Mouse (Mus musculus): Measurements from ENCODE around the gene Cisd2.

Cisd2 gene

GRCm38 (mm10) chr3:135409219-135409618, 14.5 kb downstream of the Cisd2 start:
- no peak for DNase-seq

- no peak for DNase-seq
Observed at GRCm38 (mm10) chr3:135407351-135407750, 16.4 kb downstream of the Cisd2 start.

GRCm38 (mm10) chr3:135404599-135404998, 19.1 kb downstream of the Cisd2 start:
- DNase-seq = no peak

DNA sequence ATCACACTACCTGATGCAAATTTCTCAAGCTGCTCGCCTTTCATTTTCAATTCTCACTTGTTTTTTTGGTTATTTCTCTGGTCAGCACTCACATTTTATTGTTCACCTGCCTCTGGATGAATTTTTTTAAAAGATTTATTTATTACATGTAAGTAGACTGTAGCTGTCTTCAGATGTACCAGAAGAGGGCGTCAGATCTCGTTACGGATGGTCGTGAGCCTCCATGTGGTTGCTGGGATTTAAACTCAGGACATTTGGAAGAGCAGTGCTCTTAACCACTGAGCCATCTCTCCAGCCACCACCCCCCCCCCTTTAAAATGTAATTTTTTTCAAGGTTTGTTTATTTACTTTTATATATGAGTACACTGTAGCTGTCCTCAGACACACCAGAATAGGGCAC, 19.9 kb downstream of the Cisd2 start:
- DNase-seq = no peak

- no peak for DNase-seq
Observed at GRCm38 (mm10) chr3:135403211-135403610, 20.5 kb downstream of the Cisd2 start.

GRCm38 (mm10) chr3:135402201-135402658, 21.5 kb downstream of the Cisd2 start:
- peak; percentile 85 for DNase-seq

GRCm38 (mm10) chr3:135397112-135397511, 26.6 kb downstream of the Cisd2 start:
- no peak for DNase-seq

DNA sequence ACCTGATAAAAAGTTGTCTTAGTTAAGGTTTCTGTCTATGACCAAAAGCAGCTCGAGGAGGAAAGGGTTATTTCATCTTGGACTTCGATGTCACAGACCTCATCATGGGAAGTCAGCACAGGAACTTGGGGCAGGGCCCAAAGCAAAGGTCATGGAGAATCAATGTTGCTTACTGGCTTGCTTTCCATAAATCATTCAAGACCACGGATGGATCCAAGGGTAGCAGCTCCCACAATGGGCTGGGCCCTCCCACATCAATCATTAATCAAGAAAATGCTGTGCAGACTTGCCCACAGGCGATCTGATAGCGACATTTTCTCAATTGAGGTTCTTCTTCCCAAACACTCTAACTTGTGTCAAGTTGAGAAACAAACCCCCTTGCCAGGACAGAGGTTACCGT, 27.6 kb downstream of the Cisd2 start:
- no peak for DNase-seq

DNA sequence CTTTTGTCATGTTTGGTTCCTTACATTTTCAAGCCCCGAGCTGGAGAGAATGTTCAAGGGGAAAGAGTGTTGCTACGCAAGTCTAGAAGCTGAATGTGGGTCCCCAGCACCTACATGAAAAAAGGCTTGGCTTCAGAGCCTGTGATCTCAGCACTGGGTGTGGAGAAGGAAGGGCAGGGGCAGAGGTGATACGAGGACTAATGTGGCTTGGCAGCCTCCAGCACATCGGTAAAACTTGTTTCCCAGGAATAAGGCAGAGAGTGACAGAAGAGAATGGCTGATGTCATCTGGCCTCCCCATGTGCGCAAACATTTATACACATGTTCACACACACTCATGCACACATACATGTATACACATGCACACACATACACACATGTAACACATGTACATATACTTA, 28.6 kb downstream of the Cisd2 start:
- DNase-seq = no peak

- DNase-seq = no peak
Observed at GRCm38 (mm10) chr3:135393186-135393585, 30.5 kb downstream of the Cisd2 start.

GRCm38 (mm10) chr3:135379868-135380267, 43.9 kb downstream of the Cisd2 start:
- DNase-seq = no peak

- DNase-seq = no peak
Observed at GRCm38 (mm10) chr3:135377445-135377844, 46.3 kb downstream of the Cisd2 start.

DNA sequence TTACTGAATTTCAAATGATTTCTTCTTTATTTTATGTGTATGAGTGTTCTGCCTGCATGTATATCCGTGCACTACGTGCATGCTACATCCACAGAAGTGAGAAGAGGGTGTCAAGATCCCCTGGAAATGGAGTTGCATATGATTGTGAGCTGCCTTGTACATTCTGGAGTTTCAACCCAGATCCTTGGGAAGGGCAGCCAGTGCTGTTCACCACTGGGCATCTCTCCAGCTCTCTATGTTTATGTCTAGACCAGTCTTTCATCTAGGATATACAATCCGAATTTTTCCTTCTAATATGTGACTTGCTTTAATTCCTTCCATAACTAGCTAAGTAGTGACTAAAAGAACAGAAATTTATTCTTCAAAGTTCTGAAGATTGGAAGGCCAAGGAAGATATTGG, 47.9 kb downstream of the Cisd2 start:
- no peak for DNase-seq

DNA sequence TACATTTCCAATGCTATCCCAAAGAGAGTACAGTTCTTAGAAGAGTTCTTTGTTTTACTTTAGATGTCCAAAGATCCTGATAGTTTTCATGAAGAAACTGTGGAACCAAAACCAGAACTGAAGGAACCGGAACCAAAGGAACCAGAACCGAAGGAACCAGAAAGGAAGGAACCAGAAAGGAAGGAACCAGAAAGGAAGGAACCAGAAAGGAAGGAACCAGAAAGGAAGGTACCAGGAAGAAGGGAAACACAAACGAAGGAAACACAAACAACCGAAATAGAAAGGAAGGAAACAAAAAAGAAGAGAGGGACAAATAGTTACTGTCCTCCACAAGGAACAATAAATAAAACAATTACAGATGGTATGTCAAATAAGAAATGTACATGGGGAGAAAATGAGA, 66.3 kb downstream of the Cisd2 start:
- DNase-seq = no peak

All from liver (tissue).